Mouse (Mus musculus): ENCODE measurements at regions not wholly inside any gene's neighbourhood (a gene's known extent, or its start where the extent isn't known, plus 50 kb on each side); places are given as distances from the start of the nearest gene placed in this dataset.
A peak's percentile ranks its signal among the peaks of the same experiment; 100 is the strongest.

- no peak for DNase-seq (ENCODE audit: extremely low spot score, low read depth, low spot score)
These were observed 62.3 kb downstream of the Zfp706 start for GRCm38 (mm10) chr15:36945309-36945708.

DNA sequence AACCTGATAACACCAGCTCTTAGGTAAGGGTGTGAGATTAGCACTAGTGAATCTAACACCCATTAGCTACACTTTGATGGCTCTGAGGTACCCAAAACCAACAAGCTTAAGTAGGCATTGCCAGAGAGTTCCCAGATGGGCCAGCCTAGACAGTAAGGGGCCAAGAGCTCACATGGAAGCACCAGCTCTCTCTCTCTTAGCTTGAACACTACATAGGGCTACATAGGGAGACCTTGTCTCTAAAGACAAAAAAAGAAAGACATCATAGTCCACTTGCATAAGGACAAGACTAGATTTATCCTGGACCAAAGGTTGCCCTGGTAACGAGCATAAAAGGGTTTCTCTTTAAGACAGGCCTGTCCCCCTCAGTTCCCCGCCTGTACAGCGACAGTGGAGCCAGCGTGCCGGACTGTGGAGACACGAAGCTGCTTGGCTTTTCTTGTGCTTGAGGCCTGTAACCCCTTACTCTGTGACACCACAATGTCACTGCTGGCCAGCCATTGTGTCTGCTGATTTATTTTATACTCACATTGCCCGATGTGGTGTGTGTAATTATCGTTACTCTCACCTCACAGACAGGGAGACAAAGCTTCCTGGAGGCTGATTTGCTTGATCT lies 62.9 kb downstream of the Zfp706 start:
- no peak for DNase-seq (ENCODE audit: extremely low spot score, low read depth, low spot score)

GRCm38 (mm10) chr15:36943492-36944112 lies 64.0 kb downstream of the Zfp706 start:
- DNase-seq (ENCODE audit: extremely low spot score, low read depth, low spot score) = no peak

- DNase-seq (ENCODE audit: extremely low spot score, low read depth, low spot score) = no peak
These were observed 65.3 kb downstream of the Zfp706 start for GRCm38 (mm10) chr15:36942261-36942660.

DNA sequence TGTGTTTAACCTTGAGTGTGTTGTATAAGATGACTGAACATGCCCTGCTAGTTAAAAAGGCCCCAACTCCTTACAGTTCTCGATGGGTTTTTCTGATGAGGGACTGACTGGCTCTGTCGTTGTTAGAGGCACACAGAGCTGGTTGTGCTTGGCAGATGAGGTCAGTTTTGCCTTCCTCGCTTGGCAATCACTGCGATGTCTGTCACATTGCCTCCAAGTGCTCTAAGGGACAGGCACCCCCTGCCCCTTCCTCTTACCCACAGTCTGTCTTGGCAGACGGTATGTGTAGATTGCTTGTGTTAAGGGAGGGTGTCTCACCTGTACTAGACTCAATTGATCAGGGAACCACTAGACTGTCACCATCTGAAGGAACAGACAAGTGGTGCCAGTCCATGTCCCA lies 65.8 kb downstream of the Zfp706 start:
- DNase-seq (ENCODE audit: extremely low spot score, low read depth, low spot score) = no peak

DNA sequence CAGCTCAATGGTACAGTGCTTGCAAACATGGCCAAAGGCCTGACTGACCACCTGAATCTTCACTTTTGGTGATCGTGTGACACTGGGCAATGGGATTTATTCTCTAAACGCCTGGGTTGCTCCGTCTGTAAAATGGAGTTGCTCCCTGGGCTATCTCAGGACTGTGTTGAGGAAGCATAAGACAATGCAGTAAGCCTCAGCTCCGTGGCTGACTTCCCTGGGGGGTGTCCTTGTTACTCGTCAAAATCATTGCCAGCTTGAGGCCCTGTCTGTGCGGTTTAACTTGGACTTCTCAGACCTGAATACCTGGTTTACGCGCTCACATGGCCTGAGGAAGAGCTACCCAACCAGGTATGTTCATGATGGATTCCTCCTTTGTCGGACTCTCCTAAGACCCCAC lies 68.0 kb downstream of the Zfp706 start:
- DNase-seq (ENCODE audit: extremely low spot score, low read depth, low spot score) = no peak

- DNase-seq (ENCODE audit: extremely low spot score, low read depth, low spot score) = no peak
These were observed 68.4 kb downstream of the Zfp706 start for GRCm38 (mm10) chr15:36939153-36939552.

DNA sequence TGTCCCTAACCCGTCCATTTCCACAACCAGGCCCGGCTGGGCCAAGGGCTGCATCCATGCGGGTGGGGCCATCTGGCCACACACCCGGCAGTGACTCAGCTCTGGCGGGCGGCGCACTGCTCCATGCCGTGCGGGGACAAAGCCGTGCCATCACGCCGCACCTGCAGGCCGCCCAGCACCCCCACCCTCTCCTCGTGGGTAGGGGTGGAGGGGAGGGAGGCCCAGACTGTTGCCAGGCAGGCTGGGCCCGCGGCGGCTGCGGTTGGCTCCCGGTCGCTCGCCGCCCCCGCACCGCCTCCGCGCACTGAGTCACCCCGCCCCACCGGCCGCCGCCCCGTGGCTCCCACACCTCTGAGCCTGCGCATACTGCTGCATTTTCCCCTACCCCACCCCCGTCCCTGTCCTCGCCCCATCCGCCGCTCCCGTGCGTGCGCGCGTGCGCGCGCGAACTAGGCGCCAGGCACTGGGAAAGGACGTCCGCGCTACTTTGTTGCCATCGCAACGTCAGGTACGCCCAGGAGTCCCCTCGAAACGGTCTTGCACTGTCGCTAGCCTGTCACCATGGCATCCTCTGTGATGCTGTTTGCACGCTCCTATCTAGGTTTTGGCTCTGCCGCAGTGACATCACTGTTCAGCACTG lies 68.9 kb downstream of the Zfp706 start:
- peak; percentile 63 for DNase-seq (ENCODE audit: extremely low spot score, low read depth, low spot score)

GRCm38 (mm10) chr15:36937757-36938498 lies 69.6 kb downstream of the Zfp706 start:
- no peak for DNase-seq (ENCODE audit: extremely low spot score, low read depth, low spot score)

GRCm38 (mm10) chr15:36937067-36937657 lies 70.4 kb downstream of the Zfp706 start:
- no peak for DNase-seq (ENCODE audit: extremely low spot score, low read depth, low spot score)

GRCm38 (mm10) chr15:36934801-36935200 lies 72.8 kb downstream of the Zfp706 start:
- no peak for DNase-seq (ENCODE audit: extremely low spot score, low read depth, low spot score)

DNA sequence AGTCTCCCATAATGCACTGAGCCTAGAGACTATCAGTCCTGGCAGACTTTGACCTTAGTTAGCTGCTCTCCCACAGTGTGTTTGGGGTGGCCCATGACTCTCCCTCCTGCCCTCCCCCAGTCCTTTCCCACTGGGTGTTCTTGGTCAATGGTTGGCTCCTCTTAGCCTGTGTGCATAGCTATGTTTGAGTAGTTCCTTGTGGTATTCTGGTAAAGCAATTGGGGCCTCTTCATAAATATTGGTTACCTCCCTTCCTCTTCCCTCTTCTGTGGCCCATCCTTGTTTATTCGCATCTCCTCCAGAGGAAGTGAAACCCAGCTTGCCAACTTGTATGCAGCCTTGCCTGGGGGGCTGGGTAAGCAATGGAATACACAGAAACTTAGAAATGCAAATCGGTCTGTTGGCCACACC lies 74.0 kb downstream of the Zfp706 start:
- no peak for DNase-seq (ENCODE audit: extremely low spot score, low read depth, low spot score)

DNA sequence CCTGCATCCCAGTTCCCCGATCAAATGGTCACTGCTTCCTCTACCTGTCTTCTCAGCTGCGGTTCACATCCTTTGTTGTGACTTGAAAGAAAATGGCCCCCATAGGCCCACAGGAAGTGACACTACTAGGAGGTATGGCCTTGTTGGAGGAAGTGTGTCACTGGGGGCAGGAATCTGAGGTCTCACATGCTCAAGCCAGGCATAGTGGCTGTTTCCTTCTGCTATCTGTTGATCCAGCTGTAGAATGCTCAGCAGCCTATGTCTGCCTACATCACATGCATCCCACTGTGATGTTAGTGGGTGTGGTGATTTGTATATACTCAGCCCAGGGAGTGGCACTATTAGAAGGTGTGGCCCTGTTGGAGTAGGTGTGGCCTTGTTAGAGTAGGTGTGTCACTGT lies 76.1 kb downstream of the Zfp706 start:
- DNase-seq (ENCODE audit: extremely low spot score, low read depth, low spot score) = no peak

DNA sequence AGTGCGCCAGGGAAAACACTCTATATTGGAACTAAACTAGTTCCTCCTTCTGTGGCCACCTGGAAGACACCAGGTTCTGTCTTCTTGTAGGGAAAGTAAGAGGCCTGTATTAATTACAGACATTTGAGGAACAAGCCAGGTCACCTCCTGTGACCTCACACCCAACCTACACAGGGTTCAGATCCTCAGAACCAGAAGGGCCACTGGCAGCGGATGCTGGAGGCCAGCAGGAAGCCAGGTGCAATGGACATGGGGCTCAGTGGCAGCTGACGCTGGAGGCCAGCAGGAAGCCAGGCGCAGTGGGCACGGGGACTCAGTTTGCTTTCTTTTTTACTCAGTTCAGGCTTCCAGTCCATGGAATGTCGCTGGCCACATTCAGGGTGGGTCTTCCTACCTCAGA lies 77.1 kb downstream of the Zfp706 start:
- no peak for DNase-seq (ENCODE audit: extremely low spot score, low read depth, low spot score)

GRCm38 (mm10) chr15:36929786-36930185 lies 77.8 kb downstream of the Zfp706 start:
- no peak for DNase-seq (ENCODE audit: extremely low spot score, low read depth, low spot score)

DNA sequence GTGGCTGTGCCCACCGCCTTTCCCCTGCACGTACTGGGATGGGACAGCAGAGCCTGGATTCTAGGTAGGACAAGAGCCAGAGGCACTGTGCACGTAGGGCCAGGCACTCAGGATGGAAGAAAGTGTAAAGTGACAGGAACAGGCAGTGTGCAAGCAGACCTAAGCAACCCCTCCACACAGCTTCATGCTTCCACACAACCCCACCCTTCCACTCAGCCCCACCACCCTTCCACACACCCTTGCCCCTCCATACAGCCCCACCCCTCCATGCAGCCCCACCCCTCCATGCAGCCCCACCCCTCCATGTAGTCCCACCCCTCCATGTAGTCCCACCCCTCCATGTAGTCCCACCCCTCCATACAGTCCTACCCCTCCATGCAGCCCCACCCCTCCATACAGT lies 78.5 kb downstream of the Zfp706 start:
- DNase-seq (ENCODE audit: extremely low spot score, low read depth, low spot score) = no peak

GRCm38 (mm10) chr15:36928678-36929077 lies 78.9 kb downstream of the Zfp706 start:
- no peak for DNase-seq (ENCODE audit: extremely low spot score, low read depth, low spot score)

DNA sequence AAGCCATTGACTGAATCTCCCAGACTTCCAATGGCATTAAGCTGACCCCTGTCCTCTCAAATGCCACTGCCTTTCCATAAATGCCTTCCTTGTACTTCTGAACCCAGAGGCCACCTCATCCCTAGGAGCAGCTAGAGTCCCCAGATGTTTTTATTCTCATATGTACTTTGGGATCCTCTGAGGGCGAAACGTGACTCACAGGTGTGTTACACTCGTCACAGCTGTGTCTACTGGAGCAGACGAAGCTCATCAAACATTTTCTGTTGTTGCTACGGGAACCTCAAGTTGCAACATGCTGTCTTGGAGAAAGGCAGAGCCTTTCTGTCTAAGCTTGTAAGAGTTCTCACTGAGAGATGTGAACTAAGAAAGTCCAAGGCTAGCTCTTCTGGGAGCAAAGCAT lies 80.1 kb downstream of the Zfp706 start:
- no peak for DNase-seq (ENCODE audit: extremely low spot score, low read depth, low spot score)

DNA sequence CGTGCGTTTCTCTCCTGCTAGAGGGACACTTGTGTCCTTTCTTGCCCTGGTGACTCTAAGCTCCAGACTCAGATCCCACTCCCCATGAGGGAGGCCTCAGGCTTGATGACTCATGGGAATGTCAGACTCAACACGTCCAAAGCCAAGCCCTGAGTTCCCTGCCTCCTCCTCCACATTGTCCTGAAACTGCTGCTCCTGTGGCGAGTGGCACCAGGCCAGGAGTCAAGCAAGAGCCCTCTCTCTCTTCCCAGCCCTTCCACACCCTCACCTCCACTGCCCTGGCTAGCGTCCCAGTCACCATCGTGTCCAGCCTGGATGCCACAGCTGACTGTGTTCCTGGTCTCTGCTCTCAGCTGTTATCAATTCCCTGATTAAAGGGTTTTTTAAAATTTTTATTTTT lies 83.4 kb downstream of the Zfp706 start:
- DNase-seq (ENCODE audit: extremely low spot score, low read depth, low spot score) = no peak

DNA sequence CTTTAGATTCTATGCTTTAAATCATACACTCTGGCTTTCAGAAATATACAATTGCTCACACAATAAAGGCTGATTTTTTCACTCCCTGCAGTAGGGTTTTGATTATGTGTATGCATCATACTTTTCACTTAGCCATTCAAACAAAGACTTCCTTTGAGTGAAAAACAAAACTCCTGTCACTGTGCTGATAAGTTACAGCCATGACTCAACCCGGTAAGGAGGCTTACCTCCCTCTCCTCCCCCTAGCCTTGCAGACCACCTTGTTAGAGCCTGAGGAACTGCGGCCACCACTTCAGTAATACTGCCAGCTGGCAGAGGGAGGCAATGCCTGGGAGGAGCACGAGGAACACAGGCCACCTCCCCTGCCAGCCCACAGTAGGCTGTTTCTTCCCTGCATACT lies 86.2 kb downstream of the Zfp706 start:
- no peak for DNase-seq (ENCODE audit: extremely low spot score, low read depth, low spot score)

DNA sequence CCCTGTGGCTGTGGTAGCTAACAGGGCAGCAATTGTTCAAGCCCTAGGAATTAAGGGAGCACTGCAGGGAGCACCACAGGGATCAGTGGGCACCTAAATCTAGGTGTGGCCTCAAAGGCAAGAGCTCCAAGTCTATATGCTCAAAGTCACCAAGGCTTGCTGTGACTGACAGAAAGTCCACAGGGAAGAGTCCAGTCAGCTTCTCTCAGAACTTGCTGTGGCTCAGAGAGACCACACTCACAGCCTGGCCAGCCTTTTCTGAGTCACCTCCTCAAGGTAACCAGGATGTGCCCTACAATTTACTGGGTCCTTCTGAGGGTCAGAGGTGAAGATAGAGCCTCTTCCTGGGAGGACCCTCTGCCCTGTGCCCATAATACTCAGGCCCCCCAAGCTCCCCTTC lies 86.7 kb downstream of the Zfp706 start:
- no peak for DNase-seq (ENCODE audit: extremely low spot score, low read depth, low spot score)

DNA sequence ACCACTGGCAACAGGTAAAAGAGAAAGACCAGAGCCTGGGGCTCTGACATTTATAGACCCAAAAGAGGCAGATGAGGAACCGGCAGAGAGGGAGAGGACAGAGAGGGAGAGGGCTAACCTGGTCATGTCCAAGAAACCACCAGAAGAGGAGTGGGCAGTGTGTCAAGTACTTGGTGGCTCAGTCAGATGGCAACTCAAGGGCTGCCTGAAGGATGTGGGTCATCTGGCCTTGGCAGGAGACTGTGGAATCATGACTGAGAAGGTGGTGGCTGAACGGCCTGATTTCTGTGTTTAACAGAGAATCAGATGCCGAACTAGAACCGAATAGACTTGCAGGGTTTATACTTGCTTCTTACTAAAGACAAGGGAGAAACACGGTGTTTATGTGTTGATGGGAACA lies 87.9 kb downstream of the Zfp706 start:
- DNase-seq (ENCODE audit: extremely low spot score, low read depth, low spot score) = no peak
